Mouse (Mus musculus) fat pad, adult 2 months (tissue): ENCODE results near the gene Acot6.

Experiments used
- DNase-seq: peaks from one replicate; pipeline ENCODE4 v3.0.0-alpha.2; 2011; ENCODE audit warnings: low read depth, low spot score; ENCODE audit errors: extremely low read depth

Acot6 gene

DNA sequence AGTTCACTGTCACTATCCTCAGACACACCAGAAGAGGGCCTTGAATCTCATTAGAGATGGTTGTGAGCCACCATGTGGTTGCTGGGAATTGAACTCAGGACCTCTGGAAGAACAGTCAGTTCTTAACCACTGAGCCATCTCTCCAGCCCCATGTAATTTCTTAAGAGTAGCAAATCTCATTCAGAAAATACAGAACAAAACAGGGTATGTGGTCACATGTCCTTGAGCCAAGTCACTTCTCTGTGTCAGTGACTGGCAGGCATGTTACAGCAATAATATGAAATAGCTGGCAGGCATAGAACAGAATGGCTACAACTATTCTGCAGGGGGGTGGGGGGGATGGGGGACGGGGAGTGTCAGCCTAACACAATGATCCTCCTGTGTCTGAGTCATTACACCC is 383 bp upstream of the Acot6 start:
- DNase-seq: peak; percentile 45

DNA sequence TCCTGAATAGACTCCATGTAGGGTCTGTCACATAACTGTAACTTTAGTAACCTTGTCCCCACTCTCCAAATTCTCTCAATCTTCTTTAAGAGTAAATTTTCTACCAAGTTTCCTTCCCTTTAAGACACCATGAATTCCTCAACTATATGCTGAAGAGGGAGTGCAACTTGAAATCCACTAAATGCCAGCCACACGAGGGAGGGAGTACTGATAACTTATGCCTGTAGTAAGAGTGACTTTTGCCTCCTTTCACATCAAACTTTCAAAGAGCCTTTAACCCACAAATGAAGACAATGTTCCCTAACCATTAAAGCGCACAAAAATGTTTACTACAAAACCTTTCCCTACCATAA is 1.0 kb downstream of the Acot6 start:
- no peak for DNase-seq

DNA sequence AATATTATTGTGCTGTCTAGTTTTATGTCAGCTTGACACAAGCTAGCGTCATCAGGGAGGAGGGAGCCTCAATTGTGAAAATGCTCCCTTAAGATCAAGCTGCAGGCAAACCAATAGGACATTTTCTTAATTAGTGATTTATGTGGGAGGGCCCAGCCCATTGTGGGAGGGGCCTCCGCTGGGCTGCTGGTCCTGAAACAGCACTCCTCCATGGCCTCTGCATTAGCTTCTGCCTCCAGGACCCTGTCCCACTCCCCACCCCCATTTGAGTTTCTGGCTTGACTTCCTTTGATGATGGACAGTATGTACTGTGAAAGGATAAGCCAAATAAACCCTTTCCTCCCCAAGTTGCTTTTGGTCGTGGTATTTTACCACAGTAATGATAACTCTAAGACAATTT is 6.6 kb downstream of the Acot6 start:
- no peak for DNase-seq

DNA sequence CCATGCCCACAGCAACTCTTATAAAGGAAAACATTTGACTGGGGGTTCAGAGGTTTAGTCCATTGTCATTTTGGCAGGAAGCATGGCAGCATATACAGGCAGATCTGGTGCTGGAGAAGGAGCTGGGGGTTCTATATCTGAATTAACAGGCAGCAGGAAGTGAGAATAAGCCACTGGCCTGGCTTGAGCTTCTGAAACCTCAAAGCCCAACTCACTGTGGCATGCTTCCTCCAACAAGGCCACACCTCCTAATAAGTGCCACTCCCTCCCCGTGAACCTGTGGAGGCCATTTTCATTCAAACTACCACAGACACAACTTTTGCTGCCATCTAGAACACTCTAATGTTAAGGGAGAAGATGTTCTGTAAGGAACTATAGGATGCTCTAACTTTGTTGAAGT is 7.2 kb downstream of the Acot6 start:
- DNase-seq: no peak

DNA sequence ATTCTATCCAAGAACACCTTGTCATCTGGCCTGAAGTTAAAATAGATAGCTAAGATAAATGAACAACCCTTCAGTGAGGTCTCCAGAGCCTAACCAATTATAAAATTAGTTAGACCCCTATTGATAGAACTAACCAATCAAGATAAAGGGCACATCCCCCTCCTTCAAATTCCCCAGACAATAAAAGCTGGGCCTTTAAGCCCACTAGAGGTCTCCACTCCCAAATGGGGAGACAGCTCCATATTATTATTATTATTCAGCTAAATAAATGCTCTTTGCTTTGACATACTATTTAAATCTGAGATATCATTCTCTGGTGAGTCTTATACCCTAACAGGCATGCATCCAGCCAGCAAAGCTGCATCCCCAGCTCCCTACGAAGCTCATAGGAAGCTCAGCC is 9.5 kb downstream of the Acot6 start:
- no peak for DNase-seq

DNA sequence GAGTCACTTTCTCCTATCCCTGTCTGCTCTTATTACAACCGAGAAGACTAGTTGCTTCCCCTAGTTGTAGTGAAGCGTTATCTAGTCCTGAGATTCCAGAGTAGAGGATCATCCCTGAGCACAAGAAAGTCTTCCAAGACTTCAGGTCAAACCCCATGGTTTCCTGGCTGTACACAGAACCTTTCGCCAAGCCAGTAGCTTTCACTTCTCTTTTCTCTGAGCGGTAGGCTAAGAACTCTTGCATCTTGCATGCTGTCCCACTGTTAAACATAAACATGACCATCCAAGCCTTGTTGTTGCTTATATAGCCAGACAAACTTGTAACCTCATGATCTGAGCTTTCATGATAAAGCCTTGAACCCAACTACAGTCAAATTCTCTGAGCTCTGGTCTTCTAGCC is 10.4 kb downstream of the Acot6 start:
- DNase-seq: no peak

DNA sequence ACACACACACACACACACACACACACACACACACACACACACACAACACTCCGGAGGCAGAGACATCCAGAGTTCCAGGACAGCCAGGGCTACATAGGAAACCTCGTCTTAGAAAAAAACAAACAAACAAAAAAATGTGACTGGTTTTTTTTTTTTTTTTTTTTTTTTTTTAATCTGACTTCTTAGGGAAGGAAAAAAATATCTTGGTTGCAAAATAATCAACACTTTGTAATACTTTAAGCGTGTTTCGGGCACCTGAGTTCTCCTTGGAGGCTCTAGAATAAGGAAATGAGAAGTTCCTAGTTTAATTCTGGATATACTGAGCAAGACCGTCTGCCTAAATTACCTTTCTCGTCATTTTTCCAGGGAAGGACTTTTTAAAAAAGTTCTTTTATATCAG is 13.2 kb downstream of the Acot6 start:
- DNase-seq: no peak

DNA sequence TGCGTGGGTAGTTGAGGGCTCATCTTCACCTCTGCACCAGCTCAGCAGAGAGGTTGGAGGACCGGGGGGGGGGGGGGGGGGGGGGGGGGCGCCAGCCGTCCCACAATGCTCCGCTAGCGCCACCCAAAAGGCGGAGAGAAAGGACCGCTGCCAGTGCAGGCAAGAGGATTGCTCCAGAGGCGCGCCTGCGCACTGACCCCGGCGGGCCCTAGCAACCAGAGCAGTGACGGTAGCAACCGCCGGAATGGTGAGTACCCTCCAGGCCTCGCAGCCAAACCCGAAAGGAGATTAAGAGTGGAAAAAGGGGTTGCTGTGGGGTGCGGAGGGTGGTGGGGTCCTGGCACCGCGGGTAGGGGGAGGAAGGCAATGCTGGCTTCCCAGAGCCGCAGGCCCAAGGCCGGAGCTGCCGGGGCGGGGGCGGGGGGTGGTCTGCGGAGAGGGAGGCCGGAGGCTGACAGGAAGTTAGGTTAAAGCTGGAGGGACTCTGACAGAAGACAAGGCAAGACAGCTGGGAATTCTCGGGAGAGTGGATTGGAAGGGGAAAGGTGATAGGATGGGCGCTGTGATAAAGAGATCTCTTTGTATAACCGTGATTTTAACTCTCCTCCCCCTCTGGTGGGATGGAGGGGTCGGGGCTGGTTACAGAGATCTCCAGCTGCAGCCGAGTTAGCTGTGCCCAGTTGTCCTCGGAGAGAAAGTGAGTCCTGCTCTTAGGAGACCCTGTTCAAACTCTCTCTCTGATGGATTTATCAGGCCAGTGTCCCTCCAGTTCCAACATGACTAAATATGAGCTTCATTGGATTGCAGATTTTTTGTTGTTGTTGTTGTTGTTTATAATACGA is 13.9 kb downstream of the Acot6 start, which contains the start of gene Dnal1:
Gene Dnal1, plus strand, starts transcription at position 214 of the 842 bp plus-strand sequence.
- no peak for DNase-seq

DNA sequence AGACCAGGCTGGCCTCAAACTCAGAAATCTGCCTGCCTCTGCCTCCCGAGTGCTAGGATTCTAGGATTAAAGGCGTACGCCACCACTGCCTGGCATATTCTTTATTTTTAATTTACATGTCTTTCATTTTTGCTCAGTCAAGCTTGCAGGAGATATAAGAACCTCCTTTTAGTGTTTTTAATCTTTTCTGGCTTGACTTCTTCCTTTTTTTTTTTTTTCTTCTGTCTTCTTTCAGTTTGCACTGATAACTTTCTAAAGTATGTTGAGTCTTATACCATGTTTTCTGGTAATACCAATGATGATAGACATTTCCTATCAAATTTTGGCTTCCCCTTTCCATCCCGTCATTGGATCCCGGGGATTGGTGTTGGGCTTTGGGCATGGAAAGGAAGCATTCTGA is 19.1 kb downstream of the Acot6 start:
- no peak for DNase-seq

DNA sequence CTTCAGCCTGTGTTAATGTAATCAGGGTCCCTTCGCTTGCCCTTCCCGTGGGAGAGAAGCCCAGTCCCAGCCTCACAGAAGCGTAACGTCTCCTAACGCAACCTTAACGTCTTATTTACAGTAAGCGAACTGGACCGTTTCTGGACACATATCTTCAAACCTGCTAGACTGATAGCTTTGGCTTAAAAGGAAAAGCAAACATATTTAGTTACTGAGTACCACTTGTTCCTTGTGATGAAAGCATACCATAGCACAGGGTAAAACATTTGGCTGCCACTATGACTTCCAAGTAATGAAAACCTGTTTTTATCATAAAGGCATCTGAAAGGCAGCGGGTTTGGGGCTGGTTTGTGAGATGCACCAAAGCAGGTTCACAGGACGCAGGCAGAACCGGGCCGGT is 25.4 kb downstream of the Acot6 start:
- DNase-seq: no peak

DNA sequence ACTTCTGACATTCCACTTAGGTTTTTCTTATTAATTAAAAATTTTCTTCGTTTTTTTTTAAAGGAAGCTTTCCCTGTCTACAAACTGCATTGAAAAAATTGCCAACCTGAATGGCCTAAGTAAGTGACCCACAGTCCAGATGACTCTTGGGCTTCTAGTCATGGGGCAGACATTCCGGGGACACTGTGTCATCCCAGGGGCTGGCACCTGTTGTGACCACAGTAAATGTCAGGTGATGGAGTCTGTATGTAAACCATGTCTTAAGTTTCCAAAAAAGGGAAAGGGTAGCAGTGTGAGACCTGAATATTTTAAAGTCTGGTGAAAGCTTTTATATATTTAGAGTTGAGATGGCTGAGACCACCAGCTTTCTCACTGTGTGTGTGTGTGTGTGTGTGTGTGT is 26.4 kb downstream of the Acot6 start:
- no peak for DNase-seq

DNA sequence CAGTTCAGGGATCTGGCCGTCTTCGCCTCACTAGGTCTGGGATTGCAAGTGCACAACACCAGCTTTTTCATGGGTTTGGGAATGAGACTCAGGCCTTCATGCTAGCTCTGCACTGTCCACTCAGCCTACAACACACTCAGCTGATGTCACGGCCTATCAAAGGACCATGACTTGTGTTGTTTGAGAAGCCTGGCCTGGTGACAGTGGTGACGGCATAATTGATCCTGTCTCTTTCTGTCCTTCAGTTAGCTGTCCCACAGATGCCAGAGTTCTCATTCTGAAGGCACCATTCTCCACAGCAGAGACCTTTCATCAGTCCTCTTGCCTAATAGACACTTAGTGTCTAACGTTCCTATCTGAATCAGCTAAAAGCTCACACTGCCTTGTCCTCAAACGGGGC is 28.1 kb downstream of the Acot6 start:
- no peak for DNase-seq

DNA sequence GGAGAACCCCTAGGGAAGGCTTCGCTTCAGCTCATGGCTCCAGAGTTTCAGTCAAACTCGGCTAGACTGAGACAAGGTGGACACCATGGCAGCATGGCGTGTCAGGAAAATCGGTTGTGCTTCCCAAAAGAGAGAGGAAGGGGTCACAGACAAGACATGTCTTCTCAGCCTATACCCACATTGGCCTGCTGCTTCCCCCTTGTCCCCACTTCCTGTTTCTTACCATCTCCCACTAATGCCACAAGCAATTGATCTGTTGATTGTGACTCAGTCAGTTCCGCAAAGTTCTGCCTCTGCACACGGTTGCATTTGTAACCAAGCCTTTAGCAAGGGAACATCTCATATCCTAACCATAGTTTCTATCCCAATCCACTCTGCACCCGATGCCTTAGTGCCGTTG is 29.5 kb downstream of the Acot6 start:
- DNase-seq: no peak

DNA sequence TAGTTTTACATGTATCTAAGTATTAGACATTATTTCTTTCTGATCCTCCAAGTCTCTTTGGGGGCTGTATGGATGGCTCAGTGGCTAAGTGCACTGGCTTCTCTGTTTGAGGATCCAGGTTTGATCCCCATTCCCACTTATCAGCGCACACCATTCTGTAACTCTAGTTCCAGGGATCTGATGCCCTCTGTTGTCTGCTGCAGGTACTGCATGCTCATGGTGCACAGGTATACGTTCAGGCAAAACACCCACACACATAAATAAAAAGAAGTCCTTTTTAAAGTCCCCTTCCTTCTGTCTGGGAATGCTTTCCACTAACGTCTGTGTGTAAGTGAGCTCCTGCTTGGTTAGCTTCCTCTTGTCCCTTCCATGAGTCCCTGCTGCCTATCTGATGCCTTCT is 31.8 kb downstream of the Acot6 start:
- DNase-seq: no peak

DNA sequence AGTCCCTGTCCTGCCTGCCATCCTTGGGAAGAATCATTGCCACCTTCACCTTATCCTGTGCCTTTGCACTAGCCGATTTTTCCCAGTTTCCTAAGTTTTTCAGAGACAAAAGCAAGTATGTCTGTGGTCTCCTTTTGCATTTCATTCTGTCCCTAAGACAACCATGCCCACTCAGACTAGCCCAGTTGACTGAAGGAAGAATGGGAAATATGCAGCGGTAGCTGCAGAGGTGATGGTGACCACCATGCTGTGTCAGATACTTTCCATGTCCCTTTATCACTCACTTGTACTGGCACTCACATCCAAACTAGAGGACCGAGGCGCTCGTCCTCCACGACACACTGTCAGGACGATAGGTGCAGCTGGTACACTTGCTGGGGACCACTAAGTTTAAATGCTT is 36.7 kb downstream of the Acot6 start:
- no peak for DNase-seq

DNA sequence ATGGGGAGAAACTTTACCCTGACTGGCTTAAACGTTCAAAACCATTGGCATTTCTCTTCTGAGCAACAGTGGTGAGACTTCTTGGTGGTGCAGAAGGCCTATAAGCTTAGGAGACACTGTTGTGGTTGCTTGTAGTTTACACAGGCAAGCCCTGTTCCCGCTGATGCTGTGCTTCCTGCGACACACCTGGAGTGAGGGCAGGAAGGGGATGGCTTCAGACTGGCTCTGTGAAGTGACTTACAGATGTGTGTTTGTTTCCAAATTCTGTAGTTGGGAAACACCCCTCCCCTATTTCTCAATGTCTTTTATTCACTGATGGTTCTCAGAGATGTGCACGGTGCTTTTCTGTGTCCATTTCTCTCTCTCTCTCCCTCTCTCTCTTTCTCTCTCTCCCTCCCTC is 39.7 kb downstream of the Acot6 start:
- no peak for DNase-seq

DNA sequence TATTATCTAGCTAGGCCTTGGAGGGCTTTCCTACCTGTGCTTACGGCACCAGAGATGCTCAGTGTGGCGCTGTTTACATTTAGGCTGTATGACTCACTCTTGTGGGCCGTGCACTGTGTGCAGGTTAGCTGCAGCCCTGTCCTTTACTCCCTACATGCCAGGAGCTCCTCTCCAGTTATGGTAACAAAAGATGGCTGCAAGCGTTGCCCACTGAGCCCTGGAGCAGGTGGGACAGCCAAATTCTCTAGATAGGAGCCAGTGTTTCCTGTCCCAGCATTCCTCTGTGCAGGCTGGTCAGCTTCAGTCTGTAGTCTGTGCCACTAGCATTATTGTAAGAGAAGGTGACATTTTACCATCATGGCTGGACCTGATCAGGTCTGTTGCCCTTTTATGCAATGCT is 40.8 kb downstream of the Acot6 start:
- no peak for DNase-seq

DNA sequence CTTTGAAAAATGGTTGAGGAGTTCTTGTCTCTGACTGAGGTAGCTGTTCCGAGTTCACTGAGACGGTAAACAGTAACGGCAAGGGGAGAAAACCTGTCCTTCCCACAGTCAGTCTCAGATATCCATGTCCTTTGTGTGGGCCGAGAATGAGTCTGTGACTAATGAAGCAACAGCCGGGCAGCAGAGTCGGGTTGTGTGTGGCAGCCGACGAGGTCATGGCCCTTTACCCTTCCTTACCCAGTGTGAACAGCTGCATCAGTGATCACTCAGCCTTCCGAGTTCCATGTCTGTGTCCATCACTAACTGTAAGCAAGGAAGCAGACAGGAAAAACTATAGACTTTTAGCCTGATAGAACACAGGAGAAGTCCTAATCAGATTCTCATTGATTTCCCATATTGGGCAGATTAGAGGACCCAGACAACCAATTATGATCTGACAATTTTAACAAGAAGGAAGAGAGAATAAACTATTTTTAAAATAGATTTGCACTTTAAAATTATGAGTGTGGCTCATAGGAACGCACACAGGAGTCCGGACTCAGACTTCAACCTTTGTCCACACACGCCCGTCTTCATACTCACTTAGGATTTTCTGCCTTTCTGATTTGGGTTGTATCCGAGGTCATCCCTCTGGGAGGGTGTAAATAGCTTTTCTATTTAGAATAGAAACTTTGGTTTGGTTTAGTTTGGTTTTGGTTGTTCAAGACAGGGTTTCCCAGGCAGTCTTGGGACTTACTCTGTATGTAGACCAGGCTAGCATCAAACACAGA is 42.0 kb downstream of the Acot6 start:
- no peak for DNase-seq

DNA sequence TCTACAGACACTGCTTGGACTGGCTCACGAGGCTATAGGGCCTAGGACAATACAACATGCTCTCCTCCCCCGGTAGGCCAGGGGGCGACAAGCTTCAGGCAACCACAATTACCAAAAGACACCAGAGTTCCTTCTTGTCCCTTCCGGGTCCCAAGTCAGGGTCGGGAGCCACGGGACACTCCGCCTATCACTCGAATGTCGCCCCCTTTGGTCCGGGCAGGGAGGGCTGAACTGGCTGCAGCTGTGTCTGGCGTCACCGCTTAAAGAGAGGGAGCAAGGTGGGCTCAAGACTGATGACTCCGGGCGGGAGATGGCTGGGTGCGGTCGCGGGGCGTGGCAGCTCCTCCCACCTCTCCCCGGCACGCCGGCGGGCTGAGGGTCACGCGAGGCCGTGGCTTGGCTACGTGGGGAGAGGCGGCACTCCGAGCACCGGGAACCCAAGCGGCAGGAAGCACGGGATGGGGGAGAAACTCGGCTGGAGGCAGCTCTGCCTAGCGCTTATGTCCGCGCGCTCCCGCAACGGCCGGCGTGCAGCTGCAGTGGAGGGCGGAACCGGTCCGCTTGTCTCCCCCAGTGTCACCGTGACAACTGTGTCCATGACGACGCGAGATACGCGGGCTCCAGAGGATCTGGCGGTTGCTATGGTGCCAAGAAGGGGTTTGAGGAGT is 47.6 kb downstream of the Acot6 start, which contains the start of gene Pnma1:
Gene Pnma1, minus strand, starts transcription at position 536 of the 668 bp plus-strand sequence.
- DNase-seq: no peak

DNA sequence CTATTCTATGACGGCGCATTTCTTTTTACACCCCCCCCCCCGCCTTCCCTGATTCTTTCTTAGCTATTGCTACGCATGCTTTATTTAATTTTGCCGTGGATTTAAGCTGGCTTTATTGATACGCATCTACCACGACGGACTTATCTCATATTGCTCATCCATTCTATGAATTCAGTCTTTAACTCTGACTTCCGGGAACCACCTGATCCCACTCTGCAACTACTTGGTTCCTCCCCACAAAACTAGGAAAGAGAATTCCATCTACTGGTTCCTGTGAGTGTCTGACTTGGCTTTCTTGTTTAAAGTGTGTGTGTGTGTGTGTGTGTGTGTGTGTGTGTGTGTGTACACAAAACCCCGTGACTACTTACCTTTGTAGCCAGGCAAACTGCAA is 48.2 kb downstream of the Acot6 start:
- DNase-seq: no peak

DNA sequence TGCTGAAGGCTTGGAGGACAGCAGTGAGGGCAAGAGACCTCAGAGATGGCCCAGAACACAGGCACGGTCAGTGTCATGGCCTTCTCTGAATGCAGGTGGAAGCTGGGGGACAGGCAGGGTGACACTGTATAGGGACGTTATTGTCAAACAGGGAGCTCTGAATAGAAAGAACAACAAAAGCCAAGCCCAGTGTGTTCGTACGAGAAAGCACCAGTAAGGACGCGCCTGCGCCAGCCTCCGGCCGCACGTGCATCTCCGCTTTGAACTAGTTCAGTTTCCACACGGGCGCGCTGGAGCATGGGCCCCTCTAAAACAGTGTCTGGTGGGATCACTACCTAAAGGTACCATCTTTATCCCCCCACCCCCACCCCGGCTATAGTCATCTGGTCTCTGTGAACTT is 49.5 kb downstream of the Acot6 start:
- DNase-seq: no peak

DNA sequence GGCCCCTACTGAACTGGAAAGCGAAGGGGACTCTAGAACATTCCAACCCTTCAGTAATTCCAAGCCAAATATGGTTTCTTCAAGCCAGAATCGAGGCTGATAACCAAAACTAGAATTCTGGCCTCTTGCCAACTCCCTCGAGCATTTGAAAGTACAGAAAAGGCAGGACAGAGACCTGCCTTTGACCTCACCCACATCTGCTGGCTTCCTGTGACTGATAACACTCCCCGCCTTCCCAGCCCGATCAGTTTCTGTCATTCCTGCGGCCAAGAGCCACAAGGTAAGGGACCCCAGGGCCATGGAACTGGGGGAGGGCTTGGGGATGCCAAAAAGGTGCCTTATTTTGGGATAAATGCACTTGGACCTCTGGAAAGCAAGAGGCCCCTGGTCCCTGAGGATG is 50.5 kb downstream of the Acot6 start:
- DNase-seq: no peak
